Mouse (Mus musculus): Measurements from ENCODE around the gene Rfx2. TPM values are rescaled to one million over a fixed set of nuclear protein-coding genes. Genes with fewer than 3 reads are reported as not detected.

The Rfx2 gene
- polyA plus RNA-seq, 1 experiment from 2014 or later, result 3.5 TPM

GRCm38 (mm10) chr17:56767531-56768135, 63.2 kb downstream of the Rfx2 start:
- no peak overlapping the region for H3K4me3 ChIP-seq (ENCODE audit: low read depth, low read length)
- no peaks in the 10 kb centered on the region for H3K9me3 ChIP-seq (ENCODE audit: control insufficient read depth, low read length)
- WGBS, result 92% methylated on average over 26 of the region's 29 CpGs
- DNase-seq (ENCODE audit: low spot score), result no peak
- no peaks in the 10 kb centered on the region for H3K27me3 ChIP-seq (replicated peaks; ENCODE audit: control insufficient read depth, insufficient read depth, low read length)
- no peak for ATAC-seq (ENCODE audit: low read depth)
- H3K36me3 ChIP-seq (ENCODE audit: control insufficient read depth, insufficient read depth, low read length), result peaks cover 43% of the 10 kb centered on the region
- H3K4me2 ChIP-seq (ENCODE audit: low read depth, low read length), result no peak overlapping the region
- no peak overlapping the region for H3K27ac ChIP-seq (replicated peaks; ENCODE audit: low read depth, low read length)
- H3K4me1 ChIP-seq (ENCODE audit: control insufficient read depth, insufficient read depth, low read length), result peaks cover 10% of the 10 kb centered on the region
- no peak overlapping the region for H3K9ac ChIP-seq (ENCODE audit: low read depth, low read length)

GRCm38 (mm10) chr17:56766631-56767405, 64.0 kb downstream of the Rfx2 start:
- ATAC-seq (ENCODE audit: low read depth) (no peak), DNase-seq (ENCODE audit: low spot score) (no peak)
- H3K27me3 ChIP-seq (replicated peaks; ENCODE audit: control insufficient read depth, insufficient read depth, low read length), result no peaks in the 10 kb centered on the region
- H3K27ac ChIP-seq (replicated peaks; ENCODE audit: low read depth, low read length), result no peak overlapping the region
- no peak overlapping the region for H3K9ac ChIP-seq (ENCODE audit: low read depth, low read length)
- 93% methylated on average over 26 of the region's 27 CpGs for WGBS
- H3K4me1 ChIP-seq (ENCODE audit: control insufficient read depth, insufficient read depth, low read length), result peaks cover 11% of the 10 kb centered on the region
- no peaks in the 10 kb centered on the region for H3K9me3 ChIP-seq (ENCODE audit: control insufficient read depth, low read length)
- H3K4me3 ChIP-seq (ENCODE audit: low read depth, low read length), result no peak overlapping the region
- peaks cover 43% of the 10 kb centered on the region for H3K36me3 ChIP-seq (ENCODE audit: control insufficient read depth, insufficient read depth, low read length)
- H3K4me2 ChIP-seq (ENCODE audit: low read depth, low read length), result no peak overlapping the region

- Histone ChIP-seq H3K9ac (ENCODE audit: low read depth, low read length) (peak overlapping the region; percentile 81), H3K27ac (replicated peaks; ENCODE audit: low read depth, low read length) (peak overlapping the region; percentile 15; the same call in 1 of the 2 replicates), H3K27me3 (replicated peaks; ENCODE audit: control insufficient read depth, insufficient read depth, low read length) (no peaks in the 10 kb centered on the region), H3K9me3 (ENCODE audit: control insufficient read depth, low read length) (no peaks in the 10 kb centered on the region), H3K4me1 (ENCODE audit: control insufficient read depth, insufficient read depth, low read length) (peaks cover 11% of the 10 kb centered on the region), H3K36me3 (ENCODE audit: control insufficient read depth, insufficient read depth, low read length) (peaks cover 40% of the 10 kb centered on the region), H3K4me2 (ENCODE audit: low read depth, low read length) (peak overlapping the region; percentile 84), H3K4me3 (ENCODE audit: low read depth, low read length) (peak overlapping the region; percentile 78)
- ATAC-seq (ENCODE audit: low read depth) (no peak), DNase-seq (ENCODE audit: low spot score) (no peak)
- WGBS, result 41% methylated on average over 12 of the region's 12 CpGs
These were observed 65.4 kb downstream of the Rfx2 start for GRCm38 (mm10) chr17:56765431-56765830.

- H3K4me3 ChIP-seq (ENCODE audit: low read depth, low read length), result peak within 1 kb of the TSS; percentile 78
- H3K27me3 ChIP-seq (replicated peaks; ENCODE audit: control insufficient read depth, insufficient read depth, low read length), result no peaks in the 10 kb centered on the region
- peaks cover 11% of the 10 kb centered on the region for H3K4me1 ChIP-seq (ENCODE audit: control insufficient read depth, insufficient read depth, low read length)
- peak within 1 kb of the TSS; percentile 91 for H3K27ac ChIP-seq (replicated peaks; ENCODE audit: low read depth, low read length)
- peak within 1 kb of the TSS; percentile 84 for H3K4me2 ChIP-seq (ENCODE audit: low read depth, low read length)
- 2% methylated on average over 35 of the region's 58 CpGs for WGBS
- peaks cover 33% of the 10 kb centered on the region for H3K36me3 ChIP-seq (ENCODE audit: control insufficient read depth, insufficient read depth, low read length)
- H3K9me3 ChIP-seq (ENCODE audit: control insufficient read depth, low read length), result no peaks in the 10 kb centered on the region
- H3K9ac ChIP-seq (ENCODE audit: low read depth, low read length), result peak within 1 kb of the TSS; percentile 81
- DNase-seq (ENCODE audit: low spot score) (peak; percentile 96), ATAC-seq (ENCODE audit: low read depth) (peak; percentile 89)
These were observed 66.1 kb downstream of the Rfx2 start, which contains the start of gene Dus3l for GRCm38 (mm10) chr17:56764474-56765354. Gene Dus3l (plus strand): TSS chr17:56764757.

- no peak overlapping the region; the same call in 1 of the 2 replicates for H3K9ac ChIP-seq (ENCODE audit: low read depth, low read length)
- no peak overlapping the region for H3K27ac ChIP-seq (replicated peaks; ENCODE audit: low read depth, low read length)
- H3K27me3 ChIP-seq (replicated peaks; ENCODE audit: control insufficient read depth, insufficient read depth, low read length), result no peaks in the 10 kb centered on the region
- H3K4me1 ChIP-seq (ENCODE audit: control insufficient read depth, insufficient read depth, low read length), result peaks cover 11% of the 10 kb centered on the region
- H3K4me3 ChIP-seq (ENCODE audit: low read depth, low read length), result peak overlapping the region; percentile 78
- WGBS, result 75% methylated on average over 8 of the region's 8 CpGs
- H3K9me3 ChIP-seq (ENCODE audit: control insufficient read depth, low read length), result no peaks in the 10 kb centered on the region
- no peak for DNase-seq (ENCODE audit: low spot score)
- ATAC-seq (ENCODE audit: low read depth), result no peak
- H3K4me2 ChIP-seq (ENCODE audit: low read depth, low read length), result peak overlapping the region; percentile 84
- peaks cover 24% of the 10 kb centered on the region for H3K36me3 ChIP-seq (ENCODE audit: control insufficient read depth, insufficient read depth, low read length)
These were observed 67.0 kb downstream of the Rfx2 start for GRCm38 (mm10) chr17:56763741-56764250.

GRCm38 (mm10) chr17:56762769-56763731, 67.8 kb downstream of the Rfx2 start:
- peaks cover 12% of the 10 kb centered on the region for H3K4me1 ChIP-seq (ENCODE audit: control insufficient read depth, insufficient read depth, low read length)
- no peak overlapping the region for H3K4me3 ChIP-seq (ENCODE audit: low read depth, low read length)
- H3K4me2 ChIP-seq (ENCODE audit: low read depth, low read length), result 0 out of 2 replicates have a peak overlapping the region, but pooled peaks have one; percentile 68
- no peaks in the 10 kb centered on the region for H3K9me3 ChIP-seq (ENCODE audit: control insufficient read depth, low read length)
- no peak for ATAC-seq (ENCODE audit: low read depth)
- no peaks in the 10 kb centered on the region for H3K27me3 ChIP-seq (replicated peaks; ENCODE audit: control insufficient read depth, insufficient read depth, low read length)
- peak overlapping the region; percentile 69 for H3K27ac ChIP-seq (replicated peaks; ENCODE audit: low read depth, low read length)
- 0 out of 2 replicates have a peak overlapping the region, but pooled peaks have one; percentile 65 for H3K9ac ChIP-seq (ENCODE audit: low read depth, low read length)
- H3K36me3 ChIP-seq (ENCODE audit: control insufficient read depth, insufficient read depth, low read length), result peaks cover 16% of the 10 kb centered on the region; the same call in 1 of the 2 replicates
- DNase-seq (ENCODE audit: low spot score), result no peak
- WGBS, result 49% methylated on average over 27 of the region's 27 CpGs

GRCm38 (mm10) chr17:56761991-56762410, 68.8 kb downstream of the Rfx2 start:
- Histone ChIP-seq H3K4me3 (ENCODE audit: low read depth, low read length) (peak overlapping the region; percentile 48), H3K9ac (ENCODE audit: low read depth, low read length) (peak overlapping the region; percentile 65), H3K4me2 (ENCODE audit: low read depth, low read length) (peak overlapping the region; percentile 68), H3K27me3 (replicated peaks; ENCODE audit: control insufficient read depth, insufficient read depth, low read length) (peaks cover 5% of the 10 kb centered on the region), H3K4me1 (ENCODE audit: control insufficient read depth, insufficient read depth, low read length) (peaks cover 16% of the 10 kb centered on the region), H3K27ac (replicated peaks; ENCODE audit: low read depth, low read length) (peak overlapping the region; percentile 69), H3K36me3 (ENCODE audit: control insufficient read depth, insufficient read depth, low read length) (peaks cover 6% of the 10 kb centered on the region; the same call in 1 of the 2 replicates), H3K9me3 (ENCODE audit: control insufficient read depth, low read length) (no peaks in the 10 kb centered on the region)
- ATAC-seq (ENCODE audit: low read depth), result peak; percentile 47
- WGBS, result 0% methylated on average over 7 of the region's 28 CpGs
- peak; percentile 95 for DNase-seq (ENCODE audit: low spot score)

Data from embryonic facial prominence, embryonic 14.5 days (tissue).